Mouse (Mus musculus) frontal cortex, adult (tissue): ENCODE results near the gene Ppp6r2.

Experiments used
- ATAC-seq: cut with Nextera tagmentation; 2 replicates; pipeline ENCODE4 v1.9.2; 2017; ENCODE audit warnings: mild to moderate bottlenecking, moderate library complexity, mixed read lengths; ENCODE audit not compliant: low TSS enrichment

Ppp6r2 gene

DNA sequence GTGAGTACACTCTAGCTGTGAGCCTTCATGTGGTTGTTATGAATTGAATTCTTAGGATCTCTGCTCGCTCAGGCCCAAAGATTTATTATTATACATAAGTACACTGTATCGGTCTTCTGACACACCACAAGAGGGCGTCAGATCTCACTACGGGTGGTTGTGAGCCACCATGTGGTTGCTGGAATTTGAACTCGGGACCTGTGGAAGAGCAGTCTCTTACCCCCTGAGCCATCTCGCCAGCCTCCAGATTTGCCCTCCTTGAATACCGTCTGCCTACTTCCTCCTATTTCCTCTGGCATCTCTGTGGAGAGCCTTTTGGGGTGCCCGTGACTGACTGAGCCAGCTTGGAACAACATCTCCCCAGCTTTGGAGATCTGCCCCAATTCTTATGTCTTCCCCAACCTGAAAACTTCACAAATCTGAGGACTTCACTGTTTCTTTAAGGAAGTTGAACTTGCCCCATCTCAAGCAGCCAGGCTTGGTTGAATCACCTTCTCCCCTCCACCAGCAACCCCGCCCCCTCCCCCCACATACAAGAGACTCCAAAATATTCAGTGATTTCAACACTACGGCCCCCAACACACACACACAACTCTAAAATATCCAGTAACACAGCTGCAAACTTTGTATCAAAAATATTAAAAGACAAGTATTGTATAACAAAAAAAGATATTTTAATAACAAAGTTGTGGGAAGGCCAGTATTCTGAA lies 29.6 kb upstream of the Ppp6r2 start:
- ATAC-seq, result no peak

DNA sequence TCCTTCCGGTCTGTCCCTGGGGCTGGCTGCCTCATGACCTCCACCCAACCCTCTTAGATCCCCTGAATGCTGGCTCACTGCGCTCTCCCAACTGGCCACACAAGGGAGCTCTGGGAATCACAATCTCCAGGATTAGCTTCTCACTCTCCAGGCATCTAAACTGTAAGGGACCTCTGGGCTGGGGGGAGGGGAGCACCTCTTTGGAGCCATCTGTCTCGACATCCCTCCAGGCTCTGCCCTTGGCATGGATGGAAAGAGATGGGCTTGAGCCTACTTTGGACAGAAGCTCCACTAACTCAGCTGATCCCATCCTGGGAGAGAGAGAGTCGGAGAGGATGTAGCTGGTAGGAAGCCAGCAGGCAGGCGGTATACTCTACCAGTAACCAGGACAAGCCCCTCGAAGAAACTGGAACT lies 29.0 kb upstream of the Ppp6r2 start:
- no peak for ATAC-seq

DNA sequence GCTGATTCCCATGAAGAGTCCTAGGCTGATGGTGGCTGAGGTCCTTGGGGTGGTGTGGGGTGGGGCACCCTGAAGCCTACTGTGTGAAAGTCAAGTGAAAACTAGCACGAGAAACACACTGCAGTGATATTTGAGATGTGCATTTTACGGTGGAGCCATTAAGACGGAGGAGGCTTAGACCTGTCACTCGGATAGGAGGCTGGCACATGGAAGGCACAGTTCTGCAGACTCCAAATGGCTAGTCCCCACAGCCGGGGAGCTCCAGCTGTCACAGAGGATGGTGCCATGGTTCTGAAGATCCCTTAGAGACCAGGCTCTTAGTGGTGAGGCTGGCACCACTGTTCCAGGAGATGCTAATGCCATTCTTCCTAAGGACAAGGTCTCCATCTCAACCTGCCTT lies 28.5 kb upstream of the Ppp6r2 start:
- ATAC-seq, result peak; percentile 35; the same call in 1 of the 2 replicates

DNA sequence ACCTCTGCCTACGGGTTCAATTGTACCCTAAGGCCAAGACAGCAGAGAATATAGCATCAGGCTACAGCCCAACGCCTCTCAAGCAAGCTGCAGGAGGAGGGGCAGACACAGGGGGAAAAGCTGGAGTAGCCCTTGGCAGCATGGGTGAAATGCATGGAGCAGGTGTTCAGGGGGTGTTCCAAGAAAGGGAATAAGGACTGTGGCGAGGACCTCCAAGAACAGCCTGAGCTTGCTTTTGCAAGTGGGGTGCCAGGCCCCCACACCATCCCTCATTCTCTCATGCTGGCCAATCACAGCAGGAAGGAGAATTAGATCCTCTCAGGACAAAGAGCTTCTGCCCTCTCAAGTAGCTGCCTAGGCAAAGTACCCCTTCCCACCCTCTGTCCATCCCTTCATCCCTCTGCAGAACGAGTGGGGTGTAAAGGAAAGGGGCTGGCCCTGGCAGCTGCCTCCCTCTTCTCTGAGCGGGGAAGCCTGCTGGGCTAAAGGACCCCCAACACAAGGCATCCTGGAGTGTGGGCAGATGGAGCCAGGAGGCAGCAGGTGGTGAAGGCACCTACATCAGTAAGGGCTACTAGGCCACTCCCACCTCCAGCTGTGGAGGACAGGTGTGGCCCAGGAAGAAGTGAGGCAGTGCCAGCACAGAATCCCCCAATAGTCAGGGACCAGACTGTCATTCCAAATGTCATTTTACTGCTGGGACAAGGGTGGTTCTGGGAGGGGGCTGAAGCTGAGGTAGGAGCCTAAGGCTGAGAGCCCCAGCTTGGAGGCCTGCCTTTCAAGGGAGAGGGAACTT lies 27.0 kb upstream of the Ppp6r2 start:
- ATAC-seq, result no peak

DNA sequence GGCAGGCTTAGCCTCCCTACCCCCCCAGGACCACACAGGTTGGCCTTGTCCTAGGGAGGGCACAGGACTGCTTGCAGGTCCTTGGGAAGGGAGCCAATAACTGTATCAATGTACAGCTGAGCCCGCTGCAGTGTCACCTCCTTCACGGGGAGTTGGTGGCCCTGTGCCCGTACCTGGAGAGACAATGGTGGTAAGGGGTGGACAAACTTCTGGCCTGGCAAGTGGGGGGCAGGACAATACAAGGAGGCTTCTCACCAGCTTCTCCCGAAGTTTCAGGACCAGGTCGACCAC lies 26.5 kb upstream of the Ppp6r2 start:
- no peak for ATAC-seq

DNA sequence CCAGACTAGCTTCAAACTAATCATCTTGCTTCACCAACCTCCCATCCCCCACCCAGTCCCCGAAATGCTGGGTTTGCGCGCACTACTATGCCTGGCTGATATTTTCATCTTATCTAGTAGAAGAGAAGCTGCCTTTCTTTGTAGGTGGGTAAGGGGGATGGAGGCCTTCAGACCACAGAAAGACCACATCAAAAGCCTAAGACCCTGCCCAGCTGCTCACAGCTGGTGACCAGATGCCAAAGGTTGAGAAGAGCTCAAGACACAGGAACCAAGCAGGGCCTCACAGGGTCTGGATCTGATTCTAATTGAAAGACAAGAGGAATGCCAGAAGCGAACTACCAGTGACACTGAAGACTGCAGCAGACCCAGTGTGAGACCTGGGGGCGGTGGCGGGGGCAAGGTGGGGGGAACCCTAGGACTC lies 16.1 kb upstream of the Ppp6r2 start:
- ATAC-seq, result no peak

DNA sequence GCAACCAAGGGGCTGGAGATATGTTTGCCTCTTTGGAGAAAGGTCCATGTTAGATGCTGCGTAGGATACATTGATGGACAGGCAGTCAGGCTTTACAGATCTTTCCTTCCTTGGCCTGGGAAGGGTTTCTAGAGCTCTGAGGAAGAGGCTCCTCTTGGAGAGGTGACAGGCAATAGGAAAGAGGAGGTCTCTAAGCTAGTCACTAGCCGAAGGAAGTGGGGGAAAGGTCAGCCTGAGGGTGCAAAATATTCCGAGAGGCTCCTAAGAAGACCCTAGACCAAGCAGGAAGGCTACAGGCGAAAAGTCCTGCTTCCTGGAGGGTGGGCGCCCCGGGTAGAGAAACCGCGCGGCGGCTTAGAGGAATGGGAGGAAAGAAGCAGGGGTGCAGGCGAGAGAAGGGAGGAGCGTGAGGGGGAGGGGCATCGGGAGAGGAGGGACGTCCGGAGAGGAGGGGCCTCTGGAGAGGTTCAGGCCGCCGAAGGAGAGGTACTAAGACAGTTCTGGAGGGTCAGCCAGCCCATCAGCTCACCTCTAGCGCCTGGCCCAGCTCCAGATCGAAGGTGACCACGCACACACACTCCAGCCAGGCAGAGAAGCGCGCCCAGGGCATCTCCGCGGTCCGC lies 15.6 kb upstream of the Ppp6r2 start:
- ATAC-seq, result peak; percentile 88

DNA sequence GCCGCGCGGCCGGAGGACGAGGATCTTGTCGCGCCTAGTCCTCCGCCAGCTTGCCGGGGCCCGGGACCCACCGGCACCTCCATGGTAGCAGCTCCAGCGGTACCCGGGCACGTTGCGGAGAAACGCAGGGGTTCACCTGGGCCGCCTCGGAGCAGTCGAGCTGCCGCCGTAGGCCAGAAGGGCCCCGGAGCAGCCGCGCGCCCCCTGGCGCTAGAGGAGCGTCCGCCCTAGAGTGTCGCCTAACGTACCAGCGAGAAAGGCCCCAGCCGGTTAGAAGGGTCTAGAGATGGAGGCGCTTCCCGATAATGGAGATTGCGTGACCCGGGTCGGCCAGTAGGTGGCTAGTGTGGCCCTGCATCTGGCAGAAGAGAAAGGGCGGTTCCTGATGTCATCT lies 15.0 kb upstream of the Ppp6r2 start, which contains the start of gene Dennd6b:
Dennd6b (minus strand) TSS at position 184 of the 394 bp plus-strand sequence.
- ATAC-seq, result peak; percentile 97

DNA sequence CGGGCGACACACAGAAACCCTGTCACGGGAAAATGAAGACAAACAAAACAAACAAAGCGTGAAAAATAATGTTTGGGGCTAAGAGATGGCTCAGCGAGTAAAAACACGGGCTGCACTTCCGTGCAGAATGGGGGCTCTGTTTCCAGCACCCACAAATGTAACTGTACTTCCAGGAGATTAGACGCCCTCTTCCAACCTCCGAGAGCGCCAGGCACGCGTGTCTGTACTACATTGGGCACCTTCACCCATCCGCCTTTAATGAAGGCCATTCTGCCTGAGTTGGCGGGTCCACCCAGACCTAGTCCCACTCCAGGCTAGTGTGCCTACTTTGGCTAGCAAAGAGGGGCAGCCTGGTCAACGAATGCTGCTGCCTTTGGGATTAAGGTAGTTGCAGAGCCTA lies 14.3 kb upstream of the Ppp6r2 start:
- ATAC-seq, result no peak

DNA sequence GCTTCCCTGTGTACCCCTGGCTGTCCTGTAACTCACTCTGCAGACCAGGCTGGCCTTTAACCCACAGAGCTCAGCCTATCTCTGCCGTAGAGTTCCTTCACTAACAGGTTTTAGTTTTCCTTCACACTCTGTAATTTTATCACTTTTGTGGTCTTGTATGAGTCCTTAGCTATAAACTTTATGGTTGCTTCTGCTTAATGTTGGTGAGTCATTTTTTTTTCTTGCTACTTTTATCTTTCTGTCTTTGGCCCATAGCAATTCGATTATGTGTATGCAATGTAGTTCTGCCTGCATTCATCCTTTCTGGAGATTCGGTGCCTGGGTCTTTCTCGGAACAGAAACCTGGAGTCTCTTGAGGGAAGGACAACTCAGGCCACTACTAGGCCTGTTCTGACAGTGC lies 3.9 kb upstream of the Ppp6r2 start:
- no peak for ATAC-seq

DNA sequence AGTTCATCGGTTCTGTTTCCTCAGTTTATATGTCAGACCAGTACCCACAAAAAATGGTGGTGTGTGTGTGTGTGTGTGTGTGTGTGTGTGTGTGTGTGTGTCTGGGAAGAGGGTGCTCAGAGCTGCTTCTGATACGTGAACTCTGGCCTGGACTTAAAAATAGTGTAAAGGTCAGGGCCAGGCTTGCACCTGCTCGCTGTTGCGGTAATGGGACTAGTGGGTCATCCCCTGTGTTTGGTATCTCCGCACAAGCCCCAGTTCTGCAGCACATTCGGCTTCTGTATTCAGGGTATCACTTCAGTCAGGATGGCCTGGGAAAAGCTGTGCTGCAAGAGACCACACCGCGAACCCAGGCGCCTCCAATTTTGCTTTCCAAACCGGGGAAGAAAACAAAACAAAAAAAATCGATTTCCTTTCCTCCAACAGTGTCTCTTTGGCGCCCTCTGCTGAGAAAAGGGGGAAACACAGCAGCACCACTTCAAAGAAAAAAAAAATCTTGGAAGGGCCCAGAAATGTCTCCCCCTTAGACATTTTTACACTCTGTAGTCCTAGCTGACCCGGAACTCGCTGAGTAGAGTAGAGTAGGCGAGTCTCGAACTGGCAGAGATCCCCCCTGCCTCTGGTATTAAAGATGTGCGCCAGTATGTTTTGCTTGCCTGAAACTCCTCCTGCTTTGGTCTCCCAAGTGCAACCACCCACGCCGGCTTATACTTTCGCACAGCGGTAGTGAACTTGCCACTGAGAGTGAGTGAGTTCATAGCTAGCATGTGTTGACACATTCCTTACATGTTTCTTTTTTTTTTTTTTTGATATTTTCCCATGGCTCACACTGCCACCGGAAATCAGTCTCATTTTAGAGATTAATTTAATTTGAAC lies 1.2 kb upstream of the Ppp6r2 start:
- ATAC-seq, result peak; percentile 32; the same call in 1 of the 2 replicates

DNA sequence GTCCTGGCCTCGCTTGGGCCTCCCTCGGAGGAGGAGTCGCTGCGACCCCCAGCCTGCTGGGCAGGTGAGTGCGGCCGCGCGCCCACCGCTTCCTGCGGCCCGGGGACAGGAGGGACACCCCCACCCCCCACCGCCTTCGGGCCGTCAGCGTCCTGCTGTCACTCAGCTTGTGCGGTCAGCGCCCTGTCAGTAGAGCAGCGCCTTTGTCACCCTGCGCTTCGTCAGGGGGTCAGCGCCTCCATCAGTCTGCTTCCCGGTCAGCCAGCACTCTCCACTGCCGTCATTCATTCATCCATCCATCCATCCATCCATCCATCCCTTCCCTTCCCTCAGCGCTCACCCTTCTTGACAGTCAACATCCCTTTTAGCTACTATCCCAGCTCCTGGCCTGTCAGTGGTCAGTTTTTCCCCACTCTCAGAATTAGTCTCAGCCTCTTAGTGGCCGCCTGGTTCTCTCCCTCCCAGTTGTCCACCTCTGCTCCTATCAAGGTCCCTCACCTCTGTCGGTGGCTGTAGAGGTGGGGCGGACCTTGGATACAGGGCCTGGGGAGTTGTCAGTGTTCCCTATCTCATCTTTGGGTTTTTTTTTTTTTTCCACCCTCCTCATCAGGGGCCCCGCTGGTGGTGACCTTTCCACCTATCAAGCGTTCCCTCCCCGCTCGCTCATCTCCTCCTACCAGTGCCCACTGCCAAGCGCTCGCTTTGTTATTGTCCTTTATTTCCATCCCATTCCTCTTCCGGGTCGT lies 536 bp downstream of the Ppp6r2 start:
- peak; percentile 27; the same call in 1 of the 2 replicates for ATAC-seq

DNA sequence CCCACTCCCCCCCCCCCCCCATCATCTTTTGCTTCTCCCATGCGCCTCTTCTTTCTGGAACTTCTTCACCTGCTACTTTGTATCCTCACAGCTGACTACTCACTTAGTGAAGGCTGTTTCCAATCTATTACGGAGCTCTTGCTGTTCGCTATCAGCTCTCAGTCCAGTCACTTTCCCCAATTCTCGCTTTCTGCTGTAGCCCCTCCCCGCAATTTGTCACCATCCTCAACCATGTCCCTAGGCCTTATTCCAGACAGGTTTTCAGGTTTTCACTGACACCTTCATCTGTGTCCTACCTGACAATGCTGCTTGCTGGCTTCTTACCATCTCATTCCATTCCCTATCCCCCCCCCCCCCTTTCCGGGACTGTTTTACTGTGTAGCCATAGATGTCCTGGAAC lies 1.1 kb downstream of the Ppp6r2 start:
- no peak for ATAC-seq

DNA sequence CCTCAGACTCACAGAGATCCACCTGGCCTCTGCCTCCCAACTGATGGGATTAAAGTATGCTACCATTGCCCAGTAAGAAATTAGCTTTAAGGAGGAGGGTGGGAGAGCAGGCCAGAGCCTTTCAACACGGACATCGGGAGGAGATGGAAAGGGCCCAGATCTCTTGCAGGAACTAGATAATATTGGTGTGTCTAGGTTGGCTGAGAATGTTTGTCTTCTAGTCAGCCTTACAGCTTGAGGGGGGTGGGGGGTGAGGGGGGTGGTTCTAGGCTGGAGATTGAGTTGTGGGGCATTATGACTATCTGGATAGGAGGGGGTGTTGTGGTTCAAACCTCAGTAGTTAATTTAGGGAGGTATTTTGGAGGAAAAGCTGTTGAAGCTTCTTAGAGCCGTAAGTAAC lies 2.2 kb downstream of the Ppp6r2 start:
- ATAC-seq, result no peak

DNA sequence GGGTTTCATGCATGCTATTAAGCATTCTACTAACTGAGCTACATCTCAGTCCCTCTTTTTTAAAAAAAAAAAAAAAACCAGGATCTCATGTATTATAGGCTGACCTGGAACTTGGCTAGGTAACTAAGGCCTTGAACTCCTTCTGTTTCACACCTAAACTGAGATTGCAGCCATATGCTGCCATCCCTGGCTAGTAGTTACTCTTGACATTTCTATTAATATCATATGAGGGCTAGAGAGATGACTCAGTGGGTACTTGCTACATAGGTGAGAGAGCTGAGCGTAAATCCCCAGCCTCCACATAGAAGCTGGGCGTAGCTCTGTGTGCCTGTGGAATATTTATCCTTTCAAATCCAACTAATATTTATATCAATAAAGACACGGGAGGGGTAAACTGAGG lies 3.6 kb downstream of the Ppp6r2 start:
- ATAC-seq, result no peak

DNA sequence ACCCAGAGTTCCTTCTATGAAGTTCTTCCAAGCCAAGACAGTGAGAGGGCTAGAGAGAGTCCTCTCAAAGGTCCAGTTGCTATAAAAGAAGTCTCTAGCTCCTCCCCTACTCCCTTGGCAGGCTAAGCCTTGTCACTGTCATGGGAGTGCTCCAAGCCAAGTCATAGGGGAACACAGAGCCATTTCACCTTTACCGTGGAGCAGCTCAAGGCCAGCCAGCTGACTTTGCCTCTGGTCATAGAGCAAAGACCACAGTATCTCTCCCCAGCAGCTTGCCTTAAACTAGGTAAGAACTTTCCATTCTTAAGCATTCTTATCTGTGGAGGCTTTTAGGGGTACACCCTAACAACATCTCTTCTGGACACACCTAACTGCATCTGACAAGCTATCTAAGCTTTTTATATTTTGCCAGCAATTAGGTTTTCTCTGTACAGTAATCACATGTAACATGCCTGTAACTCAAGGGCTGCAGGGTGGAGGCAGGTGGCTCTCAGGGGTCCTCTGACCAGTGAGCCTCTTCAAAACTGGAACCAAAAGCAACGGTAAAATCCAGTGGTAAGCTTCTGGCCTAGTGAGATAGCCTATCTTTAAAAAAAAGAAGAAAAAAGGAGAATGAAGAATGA lies 4.4 kb downstream of the Ppp6r2 start:
- ATAC-seq, result no peak

DNA sequence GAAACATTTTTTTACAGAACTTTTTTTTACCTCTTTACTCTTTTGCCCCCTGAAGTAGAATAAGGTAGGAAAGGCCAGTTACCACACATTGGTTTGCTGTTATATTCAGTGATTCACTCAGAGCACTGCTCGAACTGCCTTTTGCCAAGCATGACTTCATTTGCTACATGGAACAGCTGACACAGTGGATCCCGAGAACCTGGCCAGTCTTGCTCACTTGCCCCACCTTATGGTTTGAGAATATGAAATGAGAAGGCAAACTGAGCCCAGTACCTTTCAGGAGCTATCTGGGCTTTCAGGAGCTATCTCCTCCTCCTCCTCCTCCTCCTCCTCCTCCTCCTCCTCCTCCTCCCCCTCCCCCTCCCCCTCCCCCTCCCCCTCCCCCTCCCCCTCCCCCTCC lies 22.2 kb downstream of the Ppp6r2 start:
- peak; percentile 64; the same call in 1 of the 2 replicates for ATAC-seq

DNA sequence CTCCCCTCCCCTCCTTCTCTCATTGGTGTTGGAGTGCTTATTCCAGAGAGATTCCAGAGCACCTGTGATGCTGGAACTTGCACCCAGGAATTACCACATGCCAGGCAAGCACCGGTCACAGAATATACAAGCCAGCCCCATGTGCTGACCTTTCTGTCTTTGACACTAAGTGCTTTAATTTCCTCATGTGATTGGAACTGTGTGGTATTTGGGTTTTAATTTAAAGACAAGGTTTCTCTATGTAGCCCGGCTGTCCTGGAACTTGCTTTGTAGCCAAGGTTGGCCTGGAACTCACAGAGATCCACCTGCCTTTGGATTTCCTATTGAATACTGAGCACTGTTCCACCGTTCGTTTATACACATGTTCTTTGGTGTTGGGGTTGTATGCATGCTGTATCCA lies 22.7 kb downstream of the Ppp6r2 start:
- ATAC-seq, result no peak

DNA sequence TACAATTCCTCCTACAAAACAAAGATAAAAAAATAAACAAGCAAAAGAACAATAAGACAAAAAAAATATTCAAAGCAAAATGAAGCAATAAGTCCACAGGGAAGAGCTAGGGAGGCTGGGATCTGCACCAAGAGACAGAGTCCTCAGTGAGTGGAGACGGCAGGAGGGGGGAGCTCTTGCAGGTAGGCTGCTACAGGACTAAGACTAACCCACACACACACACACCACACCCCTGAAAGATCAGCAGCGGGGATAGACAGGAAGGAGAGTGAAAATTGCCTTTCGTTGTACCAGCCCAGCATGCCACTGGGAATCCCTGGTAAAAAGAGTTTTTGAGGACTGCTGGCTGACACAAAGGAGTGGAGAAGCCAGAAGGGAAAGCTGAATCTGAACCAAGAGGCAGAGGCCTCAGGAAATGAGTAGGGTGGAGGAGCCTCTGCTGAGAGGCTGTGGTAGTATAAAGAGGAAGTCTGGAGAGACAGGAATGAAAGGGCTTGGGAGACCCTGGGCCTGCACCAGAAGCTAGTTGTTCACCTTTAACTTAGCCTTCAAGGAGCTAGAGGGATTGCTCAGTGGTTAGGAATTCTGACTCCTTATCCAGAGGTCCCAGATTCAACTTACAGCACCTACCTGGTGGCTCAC lies 28.5 kb downstream of the Ppp6r2 start:
- no peak for ATAC-seq

DNA sequence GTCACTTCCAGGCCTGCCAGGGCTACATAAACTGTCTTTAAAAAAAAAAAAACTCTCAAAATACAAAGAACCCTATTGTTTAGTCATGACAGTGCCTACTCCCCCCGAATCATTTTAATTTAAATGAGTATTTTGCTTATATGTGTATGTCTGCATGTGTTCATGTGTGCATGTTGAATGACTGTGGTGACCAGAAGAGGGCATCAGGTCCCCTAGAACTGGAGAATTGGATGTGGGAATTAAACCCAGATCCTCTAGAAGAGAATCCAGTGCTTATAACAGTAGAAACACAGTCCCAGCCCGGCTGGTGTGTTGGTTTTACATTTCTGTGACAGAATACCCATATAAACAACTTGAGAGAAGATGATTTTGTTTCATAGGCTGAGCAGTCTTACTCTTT lies 29.7 kb downstream of the Ppp6r2 start:
- no peak for ATAC-seq
